Mouse (Mus musculus) layer of hippocampus, adult 9-11 months (tissue): ENCODE measurements around the gene Aass.
"Not testable (repeated sequence)": the region's sequence is repeated elsewhere in the genome, so short reads cannot be mapped to it uniquely, and the experiment has no call there.

ENCODE experiments used
- DNase-seq: peaks from one replicate; pipeline ENCODE4 v3.0.0; 2022

Gene Aass

DNA sequence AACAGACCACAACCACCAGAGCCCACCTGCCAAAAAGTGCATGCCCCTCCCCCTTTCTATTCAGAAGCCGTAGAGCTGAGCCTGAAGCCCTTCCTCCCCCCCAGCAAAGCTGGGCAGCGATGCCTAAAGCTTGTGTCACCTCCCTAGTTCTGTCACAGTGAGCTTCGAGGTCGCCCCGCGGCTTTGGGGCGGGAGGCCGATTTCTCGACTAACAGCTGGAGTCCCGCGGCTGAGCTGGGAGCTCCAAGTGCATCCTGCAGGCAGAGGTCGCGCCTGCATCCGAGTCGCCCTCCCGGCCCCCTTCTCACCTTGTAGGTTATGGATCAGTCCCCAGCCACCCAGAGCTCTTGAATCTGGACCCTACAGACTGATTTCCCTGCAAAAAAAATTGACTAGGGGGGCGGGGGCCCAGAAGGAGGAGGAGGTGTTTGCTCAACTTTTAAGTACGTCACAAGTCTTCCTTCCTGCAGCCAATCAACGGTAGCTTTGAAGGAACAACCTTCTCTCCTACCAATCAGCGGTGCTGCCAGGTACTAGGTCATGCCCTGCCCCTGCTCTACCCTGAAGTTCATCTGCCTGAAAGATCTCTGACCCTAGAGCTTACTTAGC is at the start of gene Aass:
Aass (minus strand) TSS at position 414 of the 609 bp plus-strand sequence.
- peak; percentile 5 for DNase-seq

DNA sequence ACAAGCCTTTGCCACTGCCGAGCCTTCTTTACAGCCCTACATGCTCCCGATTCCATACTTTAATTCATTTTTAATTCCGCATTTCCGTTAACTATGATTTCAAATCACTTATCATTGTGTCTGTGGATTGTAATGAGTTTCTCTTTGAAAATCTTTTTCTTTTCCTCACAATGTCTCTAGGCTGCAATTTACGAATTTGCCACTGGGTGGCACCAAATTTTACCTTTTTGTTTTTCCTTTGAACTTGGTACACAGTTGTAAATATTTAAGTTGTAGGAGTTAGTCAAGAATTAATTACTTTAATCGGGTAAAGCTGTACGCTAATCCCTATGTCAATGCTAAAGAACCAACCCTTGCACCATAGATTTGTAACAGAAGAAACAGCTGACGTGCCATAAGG is 47.3 kb upstream of the Aass start:
- no peak for DNase-seq

DNA sequence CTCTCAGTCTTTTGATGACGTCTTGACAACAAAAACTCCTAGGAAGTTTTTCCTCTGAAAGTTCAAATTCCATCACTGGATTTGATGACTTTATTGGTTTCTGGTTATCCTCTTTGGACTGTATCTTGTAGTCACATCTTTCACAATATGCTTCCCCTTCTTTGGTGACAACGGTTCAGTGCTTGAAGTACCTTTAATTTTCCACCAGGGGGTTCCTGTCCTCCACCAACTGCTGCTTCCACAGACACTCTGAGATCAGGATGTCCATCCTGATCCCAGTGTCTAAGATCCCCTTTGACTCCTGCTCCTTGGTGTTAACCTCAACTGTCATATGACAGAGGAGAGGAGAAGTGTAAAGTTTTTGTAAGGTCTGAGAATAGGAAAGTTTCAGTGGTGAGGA is 31.0 kb upstream of the Aass start:
- not testable (repeated sequence) for DNase-seq

DNA sequence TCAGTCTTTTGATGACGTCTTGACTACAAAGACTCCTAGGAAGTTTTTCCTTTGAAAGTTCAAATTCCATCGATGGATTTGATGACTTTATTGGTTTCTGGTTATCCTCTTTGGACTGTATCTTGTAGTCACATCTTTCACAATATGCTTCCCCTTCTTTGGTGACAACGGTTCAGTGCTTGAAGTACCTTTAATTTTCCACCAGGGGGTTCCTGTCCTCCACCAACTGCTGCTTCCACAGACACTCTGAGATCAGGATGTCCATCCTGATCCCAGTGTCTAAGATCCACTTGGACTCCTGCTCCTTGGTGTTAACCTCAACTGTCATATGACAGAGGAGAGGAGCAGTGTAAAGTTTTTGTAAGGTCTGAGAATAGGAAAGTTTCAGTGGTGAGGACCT is 23.6 kb upstream of the Aass start:
- DNase-seq, result not testable (repeated sequence)

DNA sequence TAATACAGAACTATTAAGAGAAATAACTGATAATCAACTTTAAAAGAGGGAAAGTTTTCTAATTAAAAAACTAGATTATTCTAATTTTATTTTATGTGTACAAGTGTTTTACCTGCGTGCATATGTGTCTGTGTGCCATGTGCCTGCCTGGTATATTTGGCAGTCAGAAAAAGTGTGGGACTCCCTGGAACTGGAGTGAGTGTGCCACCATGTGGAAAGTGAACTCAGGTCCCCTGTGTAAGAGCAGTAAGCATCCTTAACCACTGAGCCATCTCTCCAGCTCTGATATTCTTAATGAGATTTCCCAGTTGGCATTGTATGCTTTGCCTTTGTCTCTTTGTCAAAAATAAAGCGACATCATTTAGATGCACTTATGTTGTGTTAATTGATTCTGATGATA is 20.3 kb upstream of the Aass start:
- no peak for DNase-seq

DNA sequence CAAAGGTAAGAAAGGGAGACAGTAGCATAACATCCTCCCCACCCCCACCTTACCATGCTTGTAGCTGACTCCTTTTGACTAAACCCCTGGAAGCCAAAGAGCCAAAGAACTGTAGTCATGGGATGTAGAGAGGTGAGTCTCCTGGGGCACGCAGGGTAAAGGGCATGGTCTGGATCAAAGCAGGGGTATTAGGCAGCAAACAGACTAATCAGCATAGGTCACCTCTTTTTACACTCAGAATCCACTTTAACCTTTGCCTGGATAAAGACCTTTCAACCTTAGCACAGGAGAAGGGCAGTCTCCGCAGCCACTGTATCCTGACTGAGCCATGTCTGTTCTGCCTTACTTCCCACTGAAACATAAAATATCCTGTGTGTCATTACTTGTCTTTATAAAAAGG is 14.4 kb upstream of the Aass start:
- no peak for DNase-seq

DNA sequence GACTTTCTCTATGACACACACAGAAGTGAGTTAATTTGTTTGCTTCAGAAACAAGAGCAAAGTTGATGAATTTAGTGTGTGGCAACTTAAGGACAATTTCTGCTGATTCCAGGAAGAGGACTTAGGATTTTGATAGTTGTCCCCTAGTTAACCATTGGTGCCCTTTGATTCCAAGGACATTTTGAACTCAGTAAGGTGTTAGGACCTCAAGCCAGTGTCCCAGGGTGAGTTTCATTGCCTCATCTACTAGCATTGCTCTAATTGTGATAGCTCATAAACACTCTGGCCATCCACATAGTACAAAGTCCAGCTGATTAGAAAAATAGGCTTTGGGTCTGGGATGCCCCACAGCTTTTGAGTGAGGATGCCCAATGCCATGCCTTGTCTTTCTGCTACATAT is 11.2 kb upstream of the Aass start:
- no peak for DNase-seq

DNA sequence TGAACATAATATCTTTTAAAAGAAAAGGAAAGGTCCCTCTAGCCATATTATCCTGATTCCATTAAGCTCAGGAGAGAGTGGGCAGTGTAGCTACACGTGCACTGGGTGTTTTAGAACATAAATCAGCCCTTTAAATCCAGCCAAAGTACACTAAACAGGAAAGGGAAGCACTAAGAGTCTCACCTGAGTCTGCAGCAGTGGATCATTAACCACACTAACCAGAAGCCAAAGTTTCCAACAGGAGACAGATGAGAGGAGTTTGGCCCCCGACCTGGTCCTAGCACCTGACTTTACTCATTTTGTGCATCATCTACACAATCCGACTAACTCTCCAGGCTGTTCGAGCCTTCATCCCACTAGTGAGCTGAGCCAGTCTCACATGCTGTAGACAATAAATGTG is 1.8 kb downstream of the Aass start:
- DNase-seq, result no peak

DNA sequence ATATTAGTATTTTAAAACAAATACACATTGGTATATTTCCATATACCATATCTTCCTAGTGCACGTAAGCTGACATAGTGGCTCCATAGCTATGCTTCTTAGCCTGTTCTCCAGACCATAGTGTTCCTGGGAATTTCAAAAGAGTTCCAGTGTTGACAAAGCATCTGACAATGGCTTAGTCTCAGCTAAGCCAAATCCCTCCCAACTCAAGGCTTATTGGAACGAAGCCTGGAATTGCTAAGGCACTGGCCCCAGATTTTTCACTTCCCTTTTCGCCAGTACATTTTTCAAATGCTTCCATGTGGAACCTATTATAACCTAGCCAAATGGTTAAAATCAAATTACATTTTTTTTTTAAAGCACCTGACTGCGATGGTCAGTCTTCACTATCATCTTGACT is 3.6 kb downstream of the Aass start:
- DNase-seq, result peak; percentile 4

DNA sequence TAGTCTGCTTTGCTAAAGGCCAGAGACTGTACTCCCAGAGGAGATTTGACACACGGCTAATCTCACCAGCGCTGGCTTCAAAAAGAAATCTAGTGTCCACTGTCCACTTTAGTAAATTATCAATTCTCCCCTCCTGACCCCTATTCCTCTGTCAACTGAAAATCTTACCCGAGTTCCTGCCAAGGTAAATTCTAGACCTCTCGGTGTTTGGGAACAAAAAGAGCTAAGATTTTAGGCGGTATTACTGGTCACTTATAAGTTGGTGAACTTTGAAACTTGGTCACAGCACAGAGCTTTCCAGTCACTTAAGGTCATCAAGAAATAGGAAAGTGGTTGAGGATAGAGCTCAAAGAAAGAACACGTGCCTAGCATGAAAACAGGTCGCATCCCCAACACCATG is 6.1 kb downstream of the Aass start:
- no peak for DNase-seq

DNA sequence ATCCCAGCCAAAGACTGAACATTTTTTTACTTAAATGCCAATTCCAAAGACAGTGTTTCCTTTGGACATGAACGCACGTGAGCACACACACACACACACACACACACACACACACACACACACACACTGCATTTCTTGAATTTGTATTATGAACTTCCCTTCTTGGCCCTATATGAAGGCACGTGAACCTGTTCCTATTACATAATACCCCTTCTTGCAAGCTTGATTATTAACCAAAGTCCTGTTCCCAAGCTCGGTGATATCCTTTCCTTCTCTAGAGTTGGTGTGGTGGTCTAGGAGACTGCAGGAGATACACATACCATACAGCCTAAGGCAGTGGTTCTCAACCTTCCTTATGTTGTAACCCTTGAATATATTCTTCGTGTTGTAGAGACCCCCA is 7.0 kb downstream of the Aass start:
- no peak for DNase-seq

DNA sequence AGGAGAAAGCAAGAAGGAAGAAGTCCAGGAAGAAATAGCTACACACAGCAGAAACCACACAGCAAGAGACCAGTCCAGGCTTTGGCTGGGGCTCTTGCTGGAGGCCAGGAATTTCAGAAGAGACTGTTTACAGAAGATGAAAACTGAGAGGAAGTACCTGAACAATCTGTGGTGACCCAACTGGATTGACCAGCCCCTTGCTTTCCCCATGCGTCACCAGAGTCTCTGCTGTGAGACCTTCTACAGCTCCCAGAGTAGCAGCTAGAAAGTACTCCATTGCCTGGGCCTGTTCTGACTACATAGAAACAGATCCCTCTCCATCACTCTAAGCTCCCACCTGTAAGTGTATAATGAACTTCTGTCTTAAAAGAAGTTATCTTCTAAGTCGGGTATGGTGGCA is 8.0 kb downstream of the Aass start:
- DNase-seq, result no peak

DNA sequence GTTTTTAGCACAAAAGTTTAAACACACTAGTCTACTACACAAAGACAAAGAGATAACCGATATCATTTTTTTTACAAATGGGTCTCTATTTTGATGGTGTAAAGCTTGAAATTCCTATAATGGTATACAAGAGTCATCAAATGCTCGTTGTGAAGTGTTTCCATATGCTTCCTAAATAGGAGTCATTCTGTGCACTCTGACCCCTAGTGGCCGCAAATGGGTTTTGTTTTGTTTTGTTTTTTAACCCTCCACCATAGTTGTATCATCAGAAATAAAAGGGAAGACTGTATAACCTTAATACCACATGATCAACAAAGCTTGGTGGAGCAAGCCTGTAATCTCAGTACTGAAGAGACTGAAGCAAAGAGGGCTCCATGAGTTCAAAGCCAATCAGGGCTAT is 9.9 kb downstream of the Aass start:
- no peak for DNase-seq

DNA sequence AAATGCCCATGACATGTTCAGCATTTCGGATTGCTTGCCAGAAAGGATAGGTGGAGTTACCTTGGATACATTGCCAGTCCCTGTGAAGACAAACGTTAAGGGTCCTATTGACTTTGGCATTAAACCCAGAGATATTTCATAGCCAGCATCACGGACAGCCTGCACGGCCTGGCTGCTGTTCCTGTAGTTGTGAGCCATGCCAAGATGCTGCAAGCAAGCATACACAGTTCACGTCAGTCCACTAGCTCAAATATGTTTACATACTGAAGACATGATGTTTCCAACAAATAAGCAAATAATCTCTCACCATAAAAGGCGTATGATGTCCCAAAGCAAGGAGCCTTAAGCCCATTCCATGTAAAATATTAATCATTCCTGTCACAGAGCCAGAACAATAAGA is 18.0 kb downstream of the Aass start:
- DNase-seq, result no peak

DNA sequence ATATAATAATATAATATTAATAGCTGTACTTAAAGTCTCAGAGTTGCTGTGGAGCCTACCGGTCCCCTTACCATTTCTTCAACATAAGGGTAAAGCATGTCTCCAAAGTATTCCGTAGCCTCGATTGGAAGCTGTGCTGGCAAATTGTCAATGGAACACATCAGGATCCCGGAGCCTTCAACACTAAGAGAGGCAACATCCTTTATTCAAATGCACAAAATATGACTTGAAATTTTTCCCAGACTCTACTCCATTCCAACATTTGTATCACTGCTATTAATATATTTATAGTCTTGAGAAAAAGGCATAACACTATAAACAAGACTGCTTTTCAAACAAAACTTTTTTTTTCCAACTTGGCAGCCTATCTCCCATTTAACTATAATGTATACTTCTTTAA is 25.7 kb downstream of the Aass start:
- DNase-seq, result no peak

DNA sequence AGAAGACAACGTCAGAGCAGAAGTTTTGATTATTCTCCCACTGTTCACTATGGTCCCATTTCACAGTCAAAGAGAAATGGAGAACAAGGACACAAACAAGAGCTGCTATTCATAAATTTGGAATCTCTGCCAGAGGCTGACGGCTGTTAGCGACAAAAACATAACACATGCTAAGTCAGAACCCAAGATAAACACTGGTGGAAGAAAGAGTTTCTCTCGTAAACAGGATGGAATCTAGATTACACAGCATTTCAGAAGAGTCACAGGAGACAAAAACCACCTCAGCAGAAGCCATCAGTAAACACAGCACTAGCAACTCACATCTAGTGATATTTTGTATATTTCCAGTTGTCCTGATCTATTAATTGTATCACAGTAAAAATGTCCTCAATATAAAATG is 26.4 kb downstream of the Aass start:
- no peak for DNase-seq

DNA sequence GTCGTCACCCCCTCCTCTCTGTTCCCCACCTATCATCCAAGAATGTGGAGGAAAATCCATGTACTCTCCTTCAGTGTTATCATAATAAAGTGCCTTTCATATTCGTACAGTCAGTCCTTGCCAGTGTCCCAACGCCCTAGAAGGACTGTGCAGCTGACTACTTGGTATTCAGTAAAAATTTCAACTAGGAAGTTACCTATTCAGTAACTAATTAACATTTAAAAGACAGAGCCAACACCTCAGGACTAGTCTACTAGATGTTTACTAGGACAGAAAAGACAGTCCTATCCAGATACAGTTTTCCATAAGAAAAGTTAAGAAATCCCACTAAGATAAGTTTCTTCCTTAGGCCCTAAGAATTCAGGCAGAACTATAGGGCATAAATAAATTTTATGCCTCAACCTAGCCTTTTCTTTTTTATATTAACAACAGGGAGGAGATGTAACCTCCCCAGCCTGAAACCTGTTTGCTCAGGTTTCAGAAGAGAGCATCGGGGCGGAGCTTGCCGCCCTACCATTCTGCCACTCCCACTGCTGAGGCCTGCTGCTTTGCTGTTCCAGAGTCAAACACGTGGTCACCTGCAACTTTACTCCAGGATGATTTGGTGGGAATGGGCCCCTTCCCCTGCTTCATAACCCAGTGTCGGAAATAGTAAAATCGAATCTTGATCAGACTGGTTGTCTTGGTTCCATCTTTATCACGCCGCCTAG is 42.3 kb downstream of the Aass start:
- not testable (repeated sequence) for DNase-seq

DNA sequence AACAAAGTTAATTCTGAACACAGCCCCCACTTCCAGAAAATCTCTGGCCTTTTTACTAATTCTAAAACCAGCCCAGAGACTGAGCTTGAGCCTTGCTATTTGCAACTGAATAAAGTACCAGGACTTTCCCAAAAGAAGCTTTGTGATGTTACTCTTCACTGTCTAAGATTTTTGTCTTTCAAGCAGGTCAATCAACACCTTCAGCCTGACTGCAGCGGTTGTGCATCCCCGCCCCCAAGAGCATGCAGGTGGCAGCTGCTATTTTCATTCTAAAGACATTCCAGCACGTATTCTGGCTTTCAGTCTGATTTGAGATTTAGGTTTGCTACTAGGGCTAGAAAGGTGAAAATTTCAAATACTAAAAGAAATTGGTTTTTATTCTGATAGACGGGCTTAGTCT is 43.5 kb downstream of the Aass start:
- not testable (repeated sequence) for DNase-seq

DNA sequence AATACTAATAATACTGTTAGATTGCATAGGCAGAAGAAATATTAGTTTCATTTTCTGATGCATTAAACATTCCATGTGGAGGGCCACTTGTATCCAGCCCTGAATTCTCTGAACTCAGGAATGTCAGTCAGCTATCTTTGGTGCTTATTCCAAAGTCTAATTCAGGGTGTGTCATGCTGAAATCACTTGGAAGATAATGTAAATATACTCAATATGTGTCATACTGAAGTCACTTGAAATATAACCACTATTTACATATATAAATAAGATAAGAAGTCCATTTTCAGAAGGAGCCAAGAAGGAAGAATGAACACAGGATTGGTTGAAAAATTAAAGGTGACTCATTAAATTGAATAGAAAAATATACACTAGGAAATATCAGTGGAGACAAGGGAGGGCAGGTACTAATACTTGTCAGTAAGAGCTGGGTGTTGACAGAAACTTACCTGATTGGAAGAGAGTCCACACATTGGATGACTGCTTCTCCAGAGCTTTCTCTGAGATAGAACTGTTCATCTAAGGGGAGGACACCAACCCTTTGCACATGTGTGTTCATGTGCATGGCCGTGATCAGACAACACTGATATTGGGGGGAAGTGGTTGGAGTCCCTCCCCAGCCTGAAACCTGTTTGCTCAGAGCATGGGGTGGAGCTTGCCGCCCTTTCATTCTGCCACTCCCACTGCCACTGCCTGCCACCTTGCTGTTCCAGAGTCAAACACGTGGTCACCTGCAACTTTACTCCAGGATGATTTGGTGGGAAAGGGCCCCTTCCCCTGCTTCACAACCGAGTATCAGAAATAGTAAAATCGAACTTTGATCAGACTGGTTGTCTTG is 48.0 kb downstream of the Aass start:
- no peak for DNase-seq

DNA sequence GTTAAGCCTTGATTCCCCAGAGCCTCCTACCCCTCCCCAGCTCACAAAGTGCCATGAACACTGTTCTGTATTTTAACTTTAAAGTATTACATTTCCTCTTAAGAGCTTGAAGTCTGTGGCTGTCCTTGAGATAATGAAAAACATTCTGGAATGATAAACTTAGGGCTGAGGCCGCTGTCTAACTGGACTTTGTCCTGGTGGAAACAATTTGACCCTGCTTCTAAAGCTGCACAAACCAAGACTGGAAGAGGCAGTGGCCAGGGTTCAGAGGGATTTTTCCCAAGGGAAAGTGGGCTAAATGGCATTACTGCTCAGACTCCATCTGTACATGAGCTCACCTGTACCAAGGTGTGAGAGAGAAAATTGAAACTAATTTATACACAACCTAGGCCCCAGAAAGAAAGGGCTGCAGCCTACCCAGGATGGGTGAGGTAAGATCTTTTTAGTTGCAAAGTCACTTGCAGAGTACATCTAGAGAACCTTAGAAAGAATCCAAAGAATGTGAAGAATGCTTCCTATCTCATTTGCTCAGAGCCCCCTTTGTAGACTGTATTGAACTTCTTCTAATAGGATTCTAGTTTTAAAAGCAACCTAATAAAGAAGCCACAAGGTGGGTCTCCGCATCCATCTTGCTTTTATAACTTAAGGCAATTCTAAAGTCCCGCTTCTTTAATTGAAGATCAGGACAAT is 52.6 kb downstream of the Aass start:
- no peak for DNase-seq

DNA sequence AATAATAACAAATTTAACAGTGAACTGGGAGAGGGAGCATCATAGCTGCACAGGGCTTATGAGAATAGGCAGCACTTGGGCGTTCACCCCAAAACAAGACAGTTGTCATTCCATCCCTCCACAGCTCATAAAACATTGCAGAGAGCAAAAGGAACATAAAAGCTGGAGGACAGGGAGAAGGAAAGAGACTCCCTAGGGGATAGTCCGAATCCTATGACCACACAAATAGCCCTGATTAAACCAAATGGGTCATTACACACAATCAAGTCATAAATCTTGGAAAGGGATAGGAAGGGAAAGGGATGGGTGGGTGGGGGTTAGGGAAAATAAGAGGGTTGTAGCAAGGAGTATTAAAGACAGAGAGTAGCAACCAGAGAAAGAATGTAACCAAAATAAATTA is 54.5 kb downstream of the Aass start:
- no peak for DNase-seq

DNA sequence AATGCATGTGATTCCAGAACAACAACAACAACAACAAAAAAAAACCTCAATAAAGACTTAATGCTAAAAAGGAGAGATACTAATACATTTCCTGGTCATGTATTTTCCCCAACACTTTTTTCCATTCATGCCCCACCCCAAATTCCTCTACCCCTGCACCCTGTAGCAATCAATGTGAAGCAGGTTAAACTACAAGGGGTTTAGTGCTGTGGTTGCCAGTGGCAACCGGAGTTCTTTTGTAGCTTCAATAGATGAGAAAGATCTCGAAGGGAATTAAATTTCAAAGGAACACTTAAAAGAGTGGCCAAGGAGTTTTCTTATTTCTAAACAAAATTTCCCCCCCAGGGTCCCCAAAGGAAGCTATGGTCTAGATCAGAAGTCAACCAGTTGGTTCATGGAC is 56.7 kb downstream of the Aass start:
- DNase-seq, result no peak

DNA sequence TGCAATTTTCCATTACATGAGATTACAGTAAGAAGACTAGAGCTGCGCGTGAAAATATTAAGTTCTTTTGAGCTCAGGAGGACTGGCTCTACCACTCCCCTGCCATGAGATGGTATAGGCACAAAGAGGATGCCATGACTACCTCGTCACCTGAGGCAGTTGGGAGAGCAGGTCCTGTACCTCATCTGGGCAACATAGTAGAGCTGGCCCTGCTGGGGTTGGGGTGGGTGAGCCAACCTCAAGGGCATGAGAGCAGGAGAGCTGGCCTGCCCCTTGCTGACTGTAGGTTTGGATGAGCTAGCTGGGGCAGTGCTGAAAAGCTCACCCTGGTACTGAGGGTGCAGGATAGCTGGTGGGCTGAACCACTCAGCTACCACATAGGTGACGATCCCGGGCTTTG is 77.1 kb downstream of the Aass start:
- no peak for DNase-seq

DNA sequence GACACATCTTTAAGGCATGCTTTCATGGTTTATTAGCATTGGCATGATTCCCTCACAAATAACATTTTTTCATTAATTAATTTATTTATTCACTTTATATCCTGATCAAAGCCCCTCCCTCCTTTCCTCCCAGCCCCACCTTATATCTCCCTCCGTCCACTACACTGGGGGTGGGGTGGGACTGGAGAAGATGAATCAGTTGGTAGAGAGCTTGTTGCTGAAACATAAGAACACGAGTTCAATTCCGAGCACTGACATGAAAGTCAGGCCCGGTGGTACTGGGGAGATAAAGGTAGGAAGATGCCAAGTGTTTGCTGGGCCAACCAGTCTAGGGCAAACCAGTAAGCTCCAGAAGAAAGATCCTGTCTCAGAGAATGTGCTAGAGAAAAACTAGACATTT is 84.0 kb downstream of the Aass start:
- no peak for DNase-seq
